Mouse (Mus musculus) testis, adult 2 months (tissue): ENCODE measurements around the gene Slc16a3. TPM values are rescaled to one million over a fixed set of nuclear protein-coding genes. Genes with fewer than 3 reads are reported as not detected.

ENCODE experiments used
- H3K27ac ChIP-seq: fragments of 200-500 bp; 2 replicates; pipeline ENCODE4 v1.5.1; 2012; ENCODE audit warnings: low read depth, low read length; ENCODE audit not compliant: control insufficient read depth, insufficient read depth
- H3K27me3 ChIP-seq: fragments of 200-500 bp; 2 replicates; pipeline ENCODE4 v1.6.1; 2012; ENCODE audit warnings: mild to moderate bottlenecking, low read length, moderate library complexity; ENCODE audit not compliant: control insufficient read depth, insufficient read depth
- H3K36me3 ChIP-seq: fragments of 200-500 bp; 2 replicates; pipeline ENCODE4 v1.6.1; 2012; ENCODE audit warnings: mild to moderate bottlenecking, low read length; ENCODE audit not compliant: control insufficient read depth, insufficient read depth
- H3K4me1 ChIP-seq: fragments of 200-500 bp; 2 replicates; pipeline ENCODE4 v1.6.1; 2012; ENCODE audit warnings: low read length; ENCODE audit not compliant: control insufficient read depth, insufficient read depth
- H3K4me3 ChIP-seq: fragments of 200-500 bp; 2 replicates; pipeline ENCODE4 v1.5.1; 2012; ENCODE audit warnings: low read depth, mild to moderate bottlenecking, low read length, moderate library complexity, mixed read lengths; ENCODE audit not compliant: control insufficient read depth
- CTCF ChIP-seq: fragments of 200-500 bp; IDR thresholded peaks from 2 replicates; pipeline ENCODE4 v1.5.1; 2012; ENCODE audit warnings: low read depth, mild to moderate bottlenecking, inconsistent platforms, low read length, moderate library complexity; ENCODE audit not compliant: control insufficient read depth, insufficient read depth, insufficient replicate concordance
- POLR2A ChIP-seq: fragments of 200-500 bp; IDR thresholded peaks from 2 replicates; pipeline ENCODE4 v1.6.1; 2012; ENCODE audit warnings: low read depth, mild to moderate bottlenecking, inconsistent platforms, low read length, moderate library complexity; ENCODE audit not compliant: control insufficient read depth
- polyA plus RNA-seq: library from polyadenylated mRNA; depleted of rRNA; stranded (reverse); fragments of >200 nt; gene quantifications from 2 replicates; pipeline ENCODE4 v1.2.3, GENCODE M21; 2012

Slc16a3 gene
- polyA plus RNA-seq, 1 experiment, result 3.7 TPM

DNA sequence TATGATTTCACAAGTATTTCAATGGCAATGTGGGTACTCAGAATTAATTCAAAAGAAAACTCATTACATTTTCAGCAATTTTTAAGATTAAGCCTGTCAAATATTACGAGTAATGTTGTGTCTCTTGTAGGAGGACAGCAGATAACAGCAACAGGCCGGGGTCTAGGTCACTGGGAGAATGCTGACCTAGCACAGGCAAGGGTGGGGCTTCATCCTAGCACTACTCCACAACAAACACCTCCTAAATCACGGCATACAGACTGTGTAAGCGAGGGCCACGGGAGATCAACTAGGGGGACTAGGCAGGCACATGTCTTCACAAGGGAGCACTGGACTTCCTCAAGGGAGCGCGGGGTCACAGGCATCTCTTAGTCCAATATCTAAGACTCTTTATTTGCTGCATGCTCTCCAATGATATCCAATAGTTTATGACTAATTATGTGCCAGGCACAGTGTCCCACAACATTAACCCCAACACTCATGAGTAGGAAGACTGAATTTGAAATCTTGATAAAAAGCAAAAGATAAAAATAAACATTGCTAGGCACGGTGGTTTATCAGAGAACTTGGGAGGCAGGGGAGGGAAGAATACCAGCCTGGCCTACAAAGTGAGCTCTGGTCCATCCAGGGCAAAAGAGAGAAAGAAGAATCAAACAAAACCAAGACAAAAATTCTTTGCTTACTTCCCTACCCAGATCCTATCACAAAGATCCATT is 31.6 kb downstream of the Slc16a3 start:
- Histone ChIP-seq H3K4me1 (0 out of 2 replicates have a peak, but pooled peaks cover 2% of the 10 kb centered on the region), H3K4me3 (no peak overlapping the region), H3K27me3 (no peaks in the 10 kb centered on the region), H3K36me3 (peaks cover 2% of the 10 kb centered on the region), H3K27ac (no peak overlapping the region)
- TF ChIP-seq POLR2A, result no peak
- TF ChIP-seq CTCF, result no peak

- Histone ChIP-seq H3K4me1 (0 out of 2 replicates have a peak, but pooled peaks cover 2% of the 10 kb centered on the region), H3K27me3 (no peaks in the 10 kb centered on the region), H3K4me3 (no peak overlapping the region), H3K36me3 (peaks cover 2% of the 10 kb centered on the region), H3K27ac (no peak overlapping the region)
- TF ChIP-seq POLR2A, result no peak
- no peak for TF ChIP-seq CTCF
Measured at GRCm38 (mm10) chr11:120980427-120981035, 32.3 kb downstream of the Slc16a3 start.

- H3K36me3 ChIP-seq, result peaks cover 2% of the 10 kb centered on the region
- no peak overlapping the region for H3K4me3 ChIP-seq
- no peak overlapping the region for H3K27ac ChIP-seq
- no peaks in the 10 kb centered on the region for H3K27me3 ChIP-seq
- no peak for TF ChIP-seq POLR2A
- TF ChIP-seq CTCF, result no peak
- peaks cover 2% of the 10 kb centered on the region; the same call in 1 of the 2 replicates for H3K4me1 ChIP-seq
Measured at GRCm38 (mm10) chr11:120981661-120982060, 33.4 kb downstream of the Slc16a3 start.

- Histone ChIP-seq H3K27ac (no peak overlapping the region), H3K36me3 (peaks cover 3% of the 10 kb centered on the region), H3K4me1 (peaks cover 2% of the 10 kb centered on the region; the same call in 1 of the 2 replicates), H3K4me3 (no peak overlapping the region), H3K27me3 (no peaks in the 10 kb centered on the region)
- no peak for TF ChIP-seq POLR2A
- TF ChIP-seq CTCF, result no peak
Measured at GRCm38 (mm10) chr11:120982459-120982858, 34.2 kb downstream of the Slc16a3 start.

GRCm38 (mm10) chr11:120984448-120985330 is 36.4 kb downstream of the Slc16a3 start:
- TF ChIP-seq POLR2A, result no peak
- no peak for TF ChIP-seq CTCF
- Histone ChIP-seq H3K27ac (no peak overlapping the region), H3K4me3 (no peak overlapping the region), H3K36me3 (peaks cover 3% of the 10 kb centered on the region), H3K27me3 (no peaks in the 10 kb centered on the region), H3K4me1 (peaks cover 5% of the 10 kb centered on the region)

- TF ChIP-seq POLR2A (no peak), CTCF (no peak)
- H3K36me3 ChIP-seq, result peaks cover 1% of the 10 kb centered on the region
- H3K4me1 ChIP-seq, result peaks cover 7% of the 10 kb centered on the region
- no peak overlapping the region for H3K27ac ChIP-seq
- H3K27me3 ChIP-seq, result no peaks in the 10 kb centered on the region
- no peak overlapping the region for H3K4me3 ChIP-seq
Measured at GRCm38 (mm10) chr11:120987608-120988007, 39.3 kb downstream of the Slc16a3 start.

- Histone ChIP-seq H3K4me3 (peak overlapping the region; percentile 28; the same call in 1 of the 2 replicates), H3K27ac (no peak overlapping the region), H3K4me1 (peaks cover 7% of the 10 kb centered on the region), H3K36me3 (peaks cover 1% of the 10 kb centered on the region), H3K27me3 (no peaks in the 10 kb centered on the region)
- TF ChIP-seq CTCF (no peak), POLR2A (no peak)
Measured at GRCm38 (mm10) chr11:120988410-120988809, 40.1 kb downstream of the Slc16a3 start.
